Mouse (Mus musculus) layer of hippocampus, adult 9-11 months (tissue): Measurements from ENCODE around the gene Cox6a1.
A peak's percentile ranks its signal among the peaks of the same experiment; 100 is the strongest.
"Not testable (repeated sequence)": the region's sequence is repeated elsewhere in the genome, so short reads cannot be mapped to it uniquely, and the experiment has no call there.

Experiments
- DNase-seq: peaks from one replicate; pipeline ENCODE4 v3.0.0; 2022

The Cox6a1 gene

DNA sequence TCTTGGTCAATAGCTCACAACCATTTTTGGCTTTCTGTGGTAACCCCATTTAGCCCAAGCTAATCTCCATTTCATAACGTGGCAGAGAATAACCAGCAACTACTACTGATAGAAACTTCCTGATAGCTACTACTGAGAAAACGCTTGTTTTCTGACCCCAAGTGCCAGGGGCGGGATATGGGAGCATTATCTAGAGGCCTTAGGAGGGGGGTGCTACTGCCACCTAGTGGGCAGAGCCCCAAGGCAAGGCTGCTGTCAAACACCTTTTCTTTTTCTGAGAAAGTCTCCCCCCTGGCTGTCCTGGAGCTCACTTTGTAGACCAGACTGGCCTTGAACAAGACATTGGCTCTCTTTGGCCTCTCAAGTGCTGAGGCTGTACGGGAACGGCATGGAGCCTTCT, 1.2 kb downstream of the Cox6a1 start:
- DNase-seq: peak; percentile 77

DNA sequence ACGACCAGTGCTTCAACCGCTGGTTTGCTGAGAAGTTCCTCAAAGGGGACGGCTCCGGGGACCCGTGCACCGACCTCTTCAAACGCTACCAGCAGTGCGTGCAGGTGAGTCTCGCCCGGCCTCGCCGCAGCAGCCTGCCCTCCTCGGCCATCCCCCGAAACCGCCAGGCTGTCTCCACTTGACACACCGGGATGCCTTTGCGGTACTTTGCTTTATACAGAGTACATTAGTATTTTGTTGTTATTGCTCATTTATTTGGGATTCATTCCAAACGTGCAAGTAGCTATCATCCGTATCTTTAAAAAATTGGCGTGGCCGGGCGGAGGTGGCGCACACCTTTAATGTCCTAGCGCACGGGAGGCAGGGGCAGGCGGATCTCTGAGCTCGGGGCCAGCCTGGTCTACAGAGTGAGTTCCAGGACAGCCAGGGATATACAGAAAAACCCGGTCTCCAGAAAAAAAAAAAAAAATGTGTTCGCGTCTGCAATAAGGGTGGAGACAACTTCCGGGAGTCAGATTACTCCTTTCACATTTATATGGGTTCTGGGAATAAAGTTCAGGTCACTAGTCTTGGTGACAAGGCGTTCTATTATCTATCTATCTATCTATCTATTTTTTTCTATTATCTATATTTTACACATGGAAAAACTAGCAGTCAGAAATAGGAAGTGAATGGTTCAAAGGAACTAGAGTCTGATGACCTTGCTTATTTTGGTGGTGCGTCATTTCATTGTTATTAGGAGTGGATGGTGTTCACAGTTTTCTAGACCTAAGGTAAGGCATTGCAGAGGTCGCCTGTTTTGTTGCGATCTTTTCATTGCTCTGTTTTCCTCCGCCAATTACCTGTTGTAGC, 7.2 kb downstream of the Cox6a1 start:
- no peak for DNase-seq

DNA sequence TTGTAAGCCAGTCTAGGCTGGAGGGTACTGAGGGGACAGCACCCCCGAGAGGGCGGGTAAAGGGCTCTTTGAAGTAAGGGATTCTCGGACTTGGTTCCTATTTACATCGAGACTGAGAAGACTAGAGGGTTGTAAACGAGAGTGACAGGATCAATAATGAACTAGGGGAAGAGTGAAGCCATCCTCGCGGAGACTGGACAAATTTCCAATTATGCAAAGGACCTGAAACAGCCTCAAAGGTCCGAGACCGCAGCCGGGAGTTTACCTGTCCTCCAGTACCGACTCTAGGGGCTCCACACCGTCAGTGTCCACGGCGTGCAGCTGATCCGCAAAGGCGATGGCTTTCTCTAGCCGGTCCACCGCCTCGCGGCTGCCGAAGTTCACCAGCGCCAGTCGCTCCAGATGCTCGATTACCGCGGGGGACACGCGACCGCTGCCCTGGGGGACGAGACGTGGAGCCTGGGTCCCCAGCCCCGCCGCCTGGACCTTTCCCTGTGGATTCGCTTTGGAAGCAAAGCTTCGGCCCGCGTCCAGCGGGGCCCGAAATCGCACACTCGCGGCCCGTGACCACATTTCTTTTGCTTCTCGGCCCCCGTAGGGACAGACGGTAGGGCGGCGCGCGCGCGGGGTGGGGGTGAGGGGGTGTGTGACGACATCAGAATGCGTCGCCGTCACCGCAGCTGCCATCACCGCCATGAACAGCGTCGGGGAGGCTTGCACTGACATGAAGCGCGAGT, 8.0 kb downstream of the Cox6a1 start, which contains the start of the genes Gatc and Triap1:
Gene Gatc, minus strand, starts transcription at position 602 of the 737 bp plus-strand sequence.
Gene Triap1, plus strand, starts transcription at position 649 of the 737 bp plus-strand sequence.
- peak; percentile 82 for DNase-seq

DNA sequence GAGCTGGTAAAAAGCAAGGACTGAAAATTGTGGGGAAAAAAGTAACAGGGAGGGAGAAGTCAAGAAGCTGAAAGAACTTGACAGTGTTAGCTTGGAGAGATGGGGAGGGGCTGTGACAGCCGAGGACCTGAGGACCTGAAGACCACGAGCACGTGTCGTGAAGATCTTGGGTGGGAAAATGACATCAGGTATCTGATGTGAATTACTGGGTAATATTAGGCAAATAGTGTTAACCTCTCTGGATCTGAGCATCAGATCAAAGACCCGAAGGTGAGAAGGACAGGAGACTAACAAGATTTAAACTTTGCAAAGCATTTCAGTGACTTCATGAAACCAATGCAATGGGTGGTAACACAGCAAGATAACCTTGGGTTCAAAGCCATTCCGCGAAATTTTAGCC, 8.8 kb downstream of the Cox6a1 start:
- no peak for DNase-seq

DNA sequence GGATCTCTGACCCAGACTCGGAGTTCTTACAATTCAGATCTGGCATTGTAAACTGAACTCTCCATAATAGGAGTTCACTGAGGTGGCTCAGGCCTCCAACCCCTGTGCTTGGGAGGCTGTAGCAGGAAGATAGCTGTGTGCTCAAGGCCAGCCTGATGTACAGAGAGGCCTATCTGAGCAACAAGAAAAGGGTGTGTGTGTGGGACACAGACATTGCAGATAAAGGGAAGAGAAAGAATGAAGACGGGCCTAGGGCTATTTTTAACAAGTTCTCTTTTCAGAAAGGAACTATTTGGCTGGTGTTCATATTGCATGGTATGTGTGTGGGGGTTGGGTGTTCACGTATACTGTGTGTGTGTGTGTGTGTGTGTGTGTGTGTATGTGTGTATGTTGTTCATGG, 15.2 kb downstream of the Cox6a1 start:
- DNase-seq: peak; percentile 40

GRCm38 (mm10) chr5:115330955-115331354, 17.8 kb downstream of the Cox6a1 start:
- DNase-seq: peak; percentile 60

DNA sequence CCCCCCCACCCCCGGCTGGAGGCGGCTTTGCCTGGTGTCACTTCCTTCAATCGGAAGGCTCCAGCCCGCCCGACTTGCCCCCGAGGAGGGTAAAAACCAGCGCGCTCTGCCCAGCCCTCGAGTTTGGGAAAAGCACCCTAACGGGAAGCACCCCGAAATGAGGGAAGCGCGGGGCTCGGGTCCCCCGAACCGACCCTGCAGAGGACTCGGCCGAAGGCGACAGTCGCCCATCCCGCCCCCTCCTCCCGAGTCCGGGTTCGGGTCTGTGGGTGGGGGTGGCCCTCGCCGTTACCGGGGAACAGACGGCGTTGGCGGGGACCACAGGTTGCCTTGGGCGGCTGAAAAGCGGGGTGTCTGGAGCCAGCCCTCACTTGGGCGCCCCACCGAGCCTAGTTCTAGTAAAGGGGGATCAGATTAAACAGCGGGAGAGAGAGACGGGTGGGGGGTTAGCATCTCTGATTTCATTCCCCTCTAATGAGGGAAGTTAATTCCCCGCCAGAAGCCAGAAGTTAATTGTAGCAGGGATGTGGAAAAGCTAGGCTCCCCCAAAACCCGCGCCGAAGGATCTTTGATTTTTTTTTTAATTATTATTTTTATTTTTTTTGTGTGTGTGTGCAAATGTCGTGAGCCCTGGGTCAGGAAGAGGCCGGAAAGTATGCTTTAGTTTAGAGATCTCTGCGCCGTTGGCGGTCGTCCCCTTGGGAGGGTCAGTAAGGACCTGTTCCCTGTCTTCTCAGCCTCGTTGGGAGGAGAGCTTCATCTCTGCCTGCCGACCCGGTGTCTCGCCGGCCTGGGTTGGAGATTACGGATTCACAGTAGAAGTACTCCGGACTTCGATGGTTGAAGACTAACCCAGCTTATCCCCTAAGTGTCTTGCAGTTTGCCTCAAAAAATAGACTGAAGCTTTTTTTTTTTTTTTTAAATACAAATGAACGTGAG, 20.9 kb downstream of the Cox6a1 start:
- DNase-seq: no peak

GRCm38 (mm10) chr5:115326875-115327609, 21.7 kb downstream of the Cox6a1 start, which contains the start of gene Srsf9:
Gene Srsf9, plus strand, starts transcription at chr5:115327177.
- peak; percentile 96 for DNase-seq

- no peak for DNase-seq
These were observed 22.4 kb downstream of the Cox6a1 start for GRCm38 (mm10) chr5:115326256-115326831.

GRCm38 (mm10) chr5:115319004-115319940, 29.5 kb downstream of the Cox6a1 start:
- DNase-seq: peak; percentile 83

- DNase-seq: no peak
These were observed 31.0 kb downstream of the Cox6a1 start for GRCm38 (mm10) chr5:115317645-115318328.

- DNase-seq: no peak
These were observed 31.7 kb downstream of the Cox6a1 start for GRCm38 (mm10) chr5:115316968-115317644.

- DNase-seq: no peak
These were observed 35.2 kb downstream of the Cox6a1 start for GRCm38 (mm10) chr5:115313668-115313943.

- DNase-seq: no peak
These were observed 35.7 kb downstream of the Cox6a1 start for GRCm38 (mm10) chr5:115312816-115313667.

DNA sequence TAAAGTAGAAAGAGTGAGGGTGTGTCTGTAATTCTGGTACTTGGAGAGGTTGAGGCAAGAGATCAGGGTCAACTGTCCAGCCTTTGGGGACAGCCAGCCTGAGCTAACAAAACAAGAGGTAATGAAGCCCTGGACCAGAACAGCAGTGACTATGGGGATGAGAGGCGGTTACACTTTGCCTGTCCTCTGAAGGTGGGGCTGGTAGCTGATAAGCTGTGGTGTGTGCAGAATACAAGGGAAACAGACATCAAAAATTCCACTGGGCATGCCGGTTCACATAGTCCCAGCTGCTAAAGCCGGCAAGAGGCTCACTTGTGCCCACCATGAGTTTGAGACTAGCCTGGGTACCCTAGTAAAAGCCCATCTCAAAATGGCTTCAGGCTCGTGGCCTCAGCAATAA, 36.4 kb downstream of the Cox6a1 start:
- DNase-seq: no peak

- not testable (repeated sequence) for DNase-seq
These were observed 46.6 kb downstream of the Cox6a1 start for GRCm38 (mm10) chr5:115302190-115302589.

DNA sequence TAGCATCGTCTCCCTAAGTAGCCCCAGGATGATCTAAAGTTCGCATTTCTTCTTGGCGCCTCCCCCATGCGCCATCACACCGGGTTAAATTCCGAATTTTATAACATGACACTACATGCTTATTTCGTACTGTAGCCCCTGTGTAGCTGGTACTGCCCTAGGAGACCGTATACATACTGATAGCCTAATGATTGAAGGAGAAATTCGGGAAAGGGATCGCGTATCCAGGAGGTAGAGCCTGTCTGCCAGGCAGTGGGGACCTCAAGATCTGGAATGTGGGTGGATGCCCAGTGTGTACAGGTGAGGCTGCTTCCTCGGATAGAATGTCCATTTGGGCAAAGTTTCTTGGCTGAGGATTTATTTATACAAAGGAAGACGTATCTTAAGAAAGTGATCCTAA, 47.2 kb downstream of the Cox6a1 start:
- no peak for DNase-seq
